Mouse (Mus musculus) thymus, postnatal 14 days (tissue): ENCODE data around the gene Crtc3.

ENCODE experiments used
- DNase-seq: peaks from one replicate; pipeline ENCODE4 v3.0.0; 2021

Crtc3 gene

DNA sequence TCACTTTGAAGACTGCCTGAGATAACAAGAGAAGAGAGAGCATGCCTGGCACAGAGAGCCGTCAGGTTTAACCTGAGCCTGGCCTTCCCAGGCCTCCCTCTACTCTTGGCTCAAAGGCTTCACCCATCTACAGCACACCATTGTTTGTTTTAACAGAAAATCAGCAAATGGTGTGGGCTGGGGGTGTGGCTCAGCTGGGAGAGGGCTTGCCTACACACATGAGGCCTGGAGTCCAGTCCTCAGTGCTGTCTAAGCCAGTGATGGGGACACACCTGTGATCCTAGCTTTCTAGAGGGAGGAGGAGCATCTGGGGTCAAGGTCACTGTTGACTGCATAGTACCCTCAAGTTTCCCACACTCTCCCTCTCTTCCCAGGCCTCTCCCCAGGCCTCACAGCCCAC is 6.0 kb downstream of the Crtc3 start:
- DNase-seq: no peak

DNA sequence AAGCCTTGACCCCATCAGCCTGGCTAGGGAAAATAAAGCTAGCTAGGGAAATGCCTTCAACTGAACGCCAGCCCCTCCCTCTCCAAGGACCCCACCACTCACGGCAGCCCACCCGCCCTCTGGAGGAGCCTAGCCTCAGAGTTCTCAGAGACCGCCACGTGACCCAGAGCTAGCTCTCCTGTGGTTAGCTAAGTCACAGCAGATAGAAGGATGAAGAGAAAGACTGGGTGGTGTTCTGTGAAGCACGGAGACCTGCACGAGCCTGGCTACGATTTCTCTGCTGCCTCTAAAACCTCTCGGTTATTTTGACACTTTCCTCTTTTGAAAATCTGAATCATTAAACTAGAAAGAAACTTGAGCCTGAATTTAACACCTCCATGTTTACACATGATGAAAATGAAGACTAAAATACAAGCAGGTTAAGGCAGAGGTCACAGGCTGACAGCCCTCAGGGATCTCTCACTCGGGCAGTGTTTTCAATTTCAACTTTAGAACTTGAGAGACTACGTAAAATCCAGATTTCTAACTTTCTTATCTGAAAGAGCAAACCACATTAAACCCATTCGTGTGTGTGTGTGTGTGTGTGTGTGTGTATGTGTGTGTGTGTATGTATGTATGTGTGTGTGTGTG is 8.3 kb downstream of the Crtc3 start:
- peak; percentile 76 for DNase-seq

DNA sequence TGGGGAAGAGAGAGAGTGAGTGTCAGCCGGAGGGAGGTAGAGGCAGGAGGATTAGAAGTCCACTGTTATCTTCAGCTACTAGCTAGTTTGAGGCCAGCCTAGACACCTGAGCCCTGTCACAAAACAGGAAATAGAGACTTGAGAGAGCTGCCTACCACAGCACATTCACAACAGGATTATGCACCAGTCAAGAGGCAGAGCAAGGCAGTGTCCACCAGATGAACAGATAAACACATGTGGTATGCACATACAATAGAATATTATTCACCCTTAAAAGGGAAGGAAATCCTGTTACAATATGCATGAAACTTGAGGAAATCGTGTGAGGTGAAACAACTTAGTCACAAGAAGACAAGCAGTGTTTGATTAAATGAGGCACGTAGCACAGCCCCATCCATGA is 16.4 kb downstream of the Crtc3 start:
- no peak for DNase-seq

DNA sequence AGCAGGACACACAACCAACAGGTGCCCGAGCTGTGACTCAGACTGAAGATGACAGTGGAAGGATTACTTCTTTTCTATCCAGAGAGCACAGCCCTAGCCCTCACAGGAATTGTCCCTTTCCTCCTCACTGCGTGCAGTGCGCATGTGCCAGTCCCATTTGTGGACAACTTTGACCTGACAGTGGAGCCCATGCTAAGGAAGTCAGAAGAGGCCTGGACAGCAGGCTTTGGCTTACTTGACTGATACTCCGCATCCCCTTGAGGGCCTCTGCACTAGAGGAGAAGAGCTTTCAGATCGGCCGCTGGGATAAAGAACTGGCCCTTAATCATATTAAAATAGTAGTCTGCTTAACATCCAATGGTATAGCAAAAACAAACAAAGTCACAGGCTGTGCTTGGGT is 17.8 kb downstream of the Crtc3 start:
- no peak for DNase-seq

DNA sequence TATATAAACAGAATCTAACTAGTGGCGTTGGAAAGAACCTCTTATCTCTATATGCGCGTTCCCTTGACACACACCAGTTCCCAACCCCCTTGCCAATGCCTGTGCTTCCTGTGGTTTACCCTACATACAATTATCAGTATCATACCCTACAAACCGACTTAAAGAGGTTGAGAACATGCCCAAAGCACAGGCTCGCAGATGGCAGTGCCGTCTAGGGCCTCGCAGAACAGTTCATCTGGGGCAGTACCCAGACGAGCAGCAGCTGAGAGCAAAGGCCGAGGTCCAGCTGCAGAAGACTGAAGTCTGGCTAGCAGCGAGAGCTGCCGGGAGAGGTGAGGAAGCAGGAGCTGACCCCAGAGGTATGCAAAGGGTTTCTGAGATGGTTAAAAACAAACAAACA is 21.5 kb downstream of the Crtc3 start:
- DNase-seq: peak; percentile 56

DNA sequence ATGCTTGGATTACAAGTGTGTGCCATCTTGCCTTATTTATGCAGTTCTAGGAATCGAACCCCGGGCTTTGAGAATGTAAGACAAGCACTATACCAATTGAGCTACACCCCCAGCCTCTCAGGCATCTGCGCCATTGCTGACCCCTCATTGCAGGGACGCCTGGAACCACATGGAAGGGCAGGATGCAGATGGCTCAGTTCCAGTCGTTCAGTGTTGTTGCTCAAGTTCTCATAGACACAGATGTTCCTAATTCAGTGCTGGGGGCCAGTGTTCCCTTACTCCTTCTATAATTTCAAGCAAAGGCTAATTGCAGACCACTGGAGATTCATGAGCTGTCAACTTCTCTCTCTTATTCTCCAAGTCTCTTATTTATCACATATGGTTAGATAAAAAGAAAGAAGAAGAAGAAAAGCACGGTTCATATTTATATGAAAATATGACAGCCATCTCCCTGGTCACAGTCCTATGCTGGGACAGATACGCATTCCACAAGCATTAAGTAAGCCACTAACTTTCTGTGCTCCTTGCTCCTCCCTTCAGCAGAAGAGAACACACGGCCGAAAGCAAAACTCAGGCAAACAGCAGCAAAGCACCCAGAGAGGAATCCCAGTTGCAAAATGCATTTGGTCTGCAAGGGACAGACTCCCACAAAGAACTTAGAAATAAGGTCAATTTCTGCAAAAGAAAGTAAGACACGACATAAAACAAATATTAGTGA is 22.3 kb downstream of the Crtc3 start:
- no peak for DNase-seq

DNA sequence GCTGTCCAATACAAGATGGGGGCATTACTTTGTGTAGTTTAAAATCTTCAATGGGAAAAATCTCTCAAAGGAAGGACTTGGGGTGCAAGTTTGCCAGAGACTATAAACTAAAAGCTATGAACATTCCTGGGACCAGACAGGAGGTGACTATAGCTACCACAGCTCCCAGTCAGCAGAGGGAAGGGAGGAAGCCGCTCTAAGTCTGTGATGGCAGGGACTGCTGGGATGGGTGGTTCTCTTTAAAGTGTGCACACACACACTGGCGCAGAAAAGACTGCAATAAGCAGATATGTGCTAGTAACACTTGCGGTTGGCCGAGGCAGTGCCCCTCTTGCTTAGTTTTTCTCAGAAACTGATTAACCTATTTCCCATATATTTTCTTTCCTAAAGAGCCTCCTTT is 27.6 kb downstream of the Crtc3 start:
- DNase-seq: no peak

DNA sequence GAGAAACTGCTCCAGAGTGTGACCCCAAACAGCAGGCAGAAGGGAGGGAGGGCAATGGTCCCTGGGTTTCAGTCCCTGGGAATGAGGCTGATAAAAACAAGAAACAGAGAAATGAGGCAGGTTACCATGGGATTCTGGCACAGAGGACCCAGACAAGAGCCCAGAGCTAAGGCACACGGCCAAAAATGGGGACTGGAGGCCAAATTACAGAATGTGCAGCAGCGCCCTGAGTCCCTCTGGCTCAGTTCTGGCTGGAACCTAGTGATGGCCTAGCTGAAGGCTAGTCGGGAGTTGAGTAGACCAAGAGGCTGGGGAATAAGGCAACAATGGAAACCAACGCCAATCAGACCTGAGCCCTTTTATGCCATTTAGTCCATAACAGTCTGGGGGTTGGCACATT is 28.1 kb downstream of the Crtc3 start:
- DNase-seq: no peak

DNA sequence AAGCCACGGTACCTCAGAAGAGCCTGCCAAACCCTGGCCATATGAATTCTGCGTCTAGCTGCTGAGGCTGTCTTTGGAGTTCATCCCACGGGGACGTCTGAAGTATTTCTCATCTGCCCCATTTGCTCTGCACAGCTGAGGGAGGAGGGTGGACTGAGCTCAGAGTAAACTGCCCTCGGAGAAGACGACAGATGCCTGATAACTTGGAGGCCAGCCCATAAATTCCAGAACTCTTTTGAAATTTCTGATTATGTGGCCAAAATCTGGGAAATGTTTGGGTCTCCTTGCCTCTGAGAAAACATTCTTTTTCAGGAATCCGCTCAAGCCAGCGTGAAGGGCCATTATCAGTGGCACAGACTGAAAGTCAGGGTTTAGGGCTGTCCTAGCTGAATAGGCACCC is 30.8 kb downstream of the Crtc3 start:
- no peak for DNase-seq

DNA sequence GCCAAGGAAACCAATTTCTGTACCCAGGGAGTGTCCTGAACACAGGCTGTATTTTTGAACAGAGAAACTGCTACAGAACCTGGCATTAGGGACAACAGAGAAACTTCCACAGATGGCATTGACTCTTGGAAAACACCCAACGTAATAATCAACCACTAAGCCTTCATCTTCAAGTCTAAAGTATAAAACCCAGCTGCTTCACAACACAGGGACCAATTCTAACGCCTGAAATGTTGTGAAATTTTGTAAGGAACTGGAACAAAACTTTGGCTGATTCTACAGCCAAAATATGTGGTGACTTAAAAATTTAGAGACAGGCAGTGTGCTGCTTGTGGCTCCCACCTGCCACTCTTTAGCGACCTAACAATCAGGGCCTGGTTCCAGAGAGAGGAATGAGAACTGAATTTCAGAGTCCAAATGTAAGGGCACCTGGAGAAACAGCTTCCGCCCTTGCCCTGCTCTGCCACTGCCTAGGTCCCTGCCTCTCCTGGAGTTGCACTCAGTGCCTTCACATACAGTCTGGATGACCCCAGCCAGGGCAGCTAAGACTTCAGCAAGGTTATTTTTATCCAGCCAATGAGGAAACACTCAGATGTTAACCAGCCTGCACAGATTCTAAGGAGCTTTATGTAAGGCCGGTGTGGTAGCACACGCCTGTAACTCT is 33.2 kb downstream of the Crtc3 start:
- no peak for DNase-seq

DNA sequence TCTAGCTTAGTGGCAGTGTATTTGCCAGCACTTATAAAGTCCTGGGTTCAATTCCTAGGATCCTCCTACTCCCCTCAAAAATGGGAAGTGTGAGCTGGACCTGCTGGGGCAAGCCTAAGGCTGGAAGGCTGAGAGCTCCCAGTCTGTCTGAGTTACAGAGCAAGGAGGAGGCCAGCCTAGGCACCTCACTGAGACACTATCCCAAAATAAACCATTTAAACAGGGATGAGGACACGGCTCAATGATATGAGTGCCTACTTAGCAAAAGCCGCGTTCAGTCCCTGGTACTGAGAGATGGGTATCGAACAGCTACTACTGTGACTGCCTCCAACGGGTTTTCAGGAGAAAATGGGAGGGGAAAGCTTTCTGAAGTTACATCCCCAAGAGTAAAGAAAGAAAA is 33.8 kb downstream of the Crtc3 start:
- DNase-seq: no peak

DNA sequence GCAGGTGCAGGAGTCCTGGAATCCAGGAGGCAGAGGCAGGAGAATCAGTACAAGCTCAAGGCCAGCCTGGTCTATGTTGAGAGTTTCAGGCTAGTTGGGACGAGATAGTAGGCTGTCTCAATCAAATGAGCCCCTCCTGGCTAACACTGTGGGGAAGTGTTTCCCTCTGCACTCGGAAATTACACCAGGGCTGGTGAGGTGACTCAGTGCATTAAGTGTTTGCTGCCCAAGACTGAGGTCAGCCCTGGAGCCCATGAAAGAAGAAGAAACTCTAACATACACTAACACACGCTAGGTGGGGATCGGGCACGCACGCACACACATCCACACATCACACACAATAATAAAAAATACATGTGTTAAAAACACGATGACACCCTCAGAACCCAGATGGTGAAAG is 34.3 kb downstream of the Crtc3 start:
- no peak for DNase-seq

DNA sequence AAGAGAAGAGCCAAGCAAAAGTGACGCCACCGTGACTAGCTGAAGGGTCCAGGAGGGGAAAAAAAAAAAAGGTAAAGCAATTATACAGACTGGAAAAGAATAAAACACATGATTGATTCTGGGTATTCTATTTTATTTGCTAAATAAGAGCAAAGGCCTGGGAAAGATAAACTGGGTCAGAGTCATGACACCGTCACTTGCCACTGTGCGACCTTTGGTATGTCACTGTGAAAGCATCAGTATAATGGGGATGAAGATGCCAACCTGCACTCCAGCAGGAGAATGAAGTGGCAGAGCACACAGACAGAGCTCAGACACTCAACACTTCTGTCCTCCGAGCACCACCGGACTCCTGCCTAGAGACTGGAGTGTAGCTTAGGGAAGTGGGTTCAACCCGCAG is 34.7 kb downstream of the Crtc3 start:
- no peak for DNase-seq

DNA sequence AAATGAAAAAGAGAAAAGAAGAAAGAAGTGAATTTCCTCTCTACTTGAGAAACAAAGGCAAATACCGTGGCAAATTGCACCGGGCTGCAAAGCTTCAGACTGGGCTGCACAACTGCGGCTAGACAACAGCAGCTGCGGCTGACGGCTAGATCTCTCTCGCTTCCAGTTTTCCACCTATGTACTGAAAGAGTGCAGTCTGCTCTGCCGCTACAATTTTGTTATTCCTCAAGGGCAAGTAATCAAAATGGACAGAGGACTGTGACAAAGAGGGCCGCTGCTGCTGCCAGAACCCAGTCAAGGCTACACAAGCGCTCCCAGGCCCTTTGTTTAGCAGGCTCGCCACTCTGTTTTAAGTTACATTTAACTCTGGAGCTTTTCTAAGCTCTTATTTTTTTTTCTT is 35.6 kb downstream of the Crtc3 start:
- DNase-seq: peak; percentile 38

DNA sequence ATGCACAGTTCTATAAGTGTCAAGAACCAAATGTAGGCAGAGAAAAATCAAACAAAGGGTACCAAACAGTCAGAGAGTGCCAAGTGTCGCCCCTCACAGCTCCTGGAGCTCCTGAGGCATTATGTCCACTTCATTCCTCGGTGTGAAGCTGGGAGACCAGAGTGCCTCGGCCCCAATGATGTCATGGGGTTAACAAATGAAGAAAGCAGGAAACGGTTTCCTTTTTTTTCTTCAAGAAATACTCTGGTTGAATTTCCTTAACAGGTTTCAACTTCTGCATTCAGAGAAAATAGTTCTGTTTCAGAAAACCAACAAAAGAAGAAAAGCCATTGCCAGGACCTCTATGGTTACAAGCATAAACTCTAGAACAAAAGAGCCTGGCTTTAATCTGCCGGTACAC is 36.4 kb downstream of the Crtc3 start:
- no peak for DNase-seq

DNA sequence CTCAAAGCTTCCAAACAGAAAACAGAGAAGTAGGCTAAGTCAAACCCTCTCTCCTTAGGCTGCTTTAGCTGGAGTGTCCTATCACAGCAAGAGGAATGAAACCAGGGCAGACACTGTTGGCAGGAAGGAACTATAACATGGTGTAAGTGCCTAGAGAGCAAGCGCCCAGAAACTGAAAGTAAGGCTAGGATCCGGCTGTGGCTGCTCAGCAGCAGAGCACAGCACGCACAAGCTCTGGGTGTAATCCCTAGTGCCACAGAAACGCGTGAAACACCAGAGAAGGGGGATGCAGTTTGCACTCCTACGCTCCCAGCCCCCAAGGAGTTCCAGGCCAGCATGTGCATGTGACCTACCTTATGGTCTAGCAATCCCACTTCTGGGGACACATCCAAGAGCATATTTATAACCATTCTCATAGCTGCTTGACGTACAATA is 41.2 kb downstream of the Crtc3 start:
- DNase-seq: peak; percentile 69

DNA sequence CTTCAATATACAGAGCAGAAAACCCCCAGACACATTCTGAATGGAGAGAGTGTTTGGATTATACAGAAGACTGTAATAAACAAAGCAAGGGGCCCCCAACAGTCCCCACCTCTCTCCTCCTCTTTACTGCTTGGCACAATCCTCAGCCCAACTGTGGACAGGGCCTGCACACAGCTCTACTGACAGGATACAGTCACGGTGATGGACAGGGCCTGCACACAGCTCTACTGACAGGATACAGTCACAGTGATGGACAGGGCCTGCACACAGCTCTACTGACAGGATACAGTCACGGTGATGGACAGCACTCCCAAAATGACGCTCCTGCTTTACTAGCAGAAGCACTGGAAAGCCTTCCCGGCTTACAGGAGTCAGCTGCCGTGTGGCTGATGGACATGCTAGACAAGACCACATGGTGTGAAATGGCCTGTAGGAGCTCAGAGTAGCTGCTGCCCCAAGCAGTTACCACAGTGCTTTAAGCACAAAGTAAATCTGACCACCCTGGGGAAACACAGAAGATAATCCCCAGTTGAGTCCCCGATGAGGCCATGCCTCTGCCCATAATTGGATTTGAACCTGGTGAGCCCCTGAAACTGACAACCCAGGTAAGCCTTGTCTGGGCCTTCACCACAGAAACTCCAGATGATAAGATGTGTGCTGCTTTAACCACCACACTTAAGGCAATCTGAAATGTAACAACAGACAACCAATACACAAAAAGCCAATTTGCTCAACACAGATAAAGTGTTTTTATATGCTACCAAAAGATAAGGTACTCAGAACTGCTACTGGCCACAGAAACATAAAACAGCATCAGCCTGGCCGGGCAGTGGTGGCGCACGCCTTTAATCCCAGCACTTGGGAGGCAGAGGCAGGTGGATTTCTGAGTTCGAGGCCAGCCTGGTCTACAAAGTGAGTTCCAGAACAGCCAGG is 42.3 kb downstream of the Crtc3 start:
- DNase-seq: no peak

DNA sequence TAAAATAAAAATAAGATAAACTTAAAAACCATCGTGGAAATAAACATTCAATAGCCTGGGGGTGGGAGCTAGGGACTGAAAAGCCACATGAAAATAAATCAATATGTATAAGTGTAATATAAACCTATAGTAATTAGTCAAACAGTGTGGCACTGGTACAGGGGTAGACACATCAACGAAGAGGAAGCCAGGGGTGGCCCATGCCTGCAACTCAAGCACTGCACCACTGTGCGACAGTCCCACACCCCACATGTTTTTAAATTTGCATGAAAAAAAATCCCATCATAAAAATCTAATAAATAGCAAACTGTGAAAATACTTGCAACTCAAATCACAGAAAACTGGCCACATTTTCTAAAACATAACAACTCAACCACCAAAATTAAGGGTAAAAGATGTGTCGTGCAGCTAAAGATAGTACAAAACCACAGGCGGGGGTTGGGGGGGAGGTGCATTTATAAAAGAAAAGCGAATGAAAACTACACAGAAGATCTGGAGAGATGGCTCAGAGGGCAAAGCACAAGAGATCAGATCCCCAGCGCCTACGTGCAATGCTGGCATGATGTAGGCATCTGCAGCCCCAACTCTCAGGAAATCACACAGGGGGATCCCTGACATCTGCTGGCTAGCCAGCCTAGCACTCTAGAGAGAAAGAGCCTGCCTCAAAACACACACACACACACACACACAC is 45.6 kb downstream of the Crtc3 start:
- peak; percentile 65 for DNase-seq

DNA sequence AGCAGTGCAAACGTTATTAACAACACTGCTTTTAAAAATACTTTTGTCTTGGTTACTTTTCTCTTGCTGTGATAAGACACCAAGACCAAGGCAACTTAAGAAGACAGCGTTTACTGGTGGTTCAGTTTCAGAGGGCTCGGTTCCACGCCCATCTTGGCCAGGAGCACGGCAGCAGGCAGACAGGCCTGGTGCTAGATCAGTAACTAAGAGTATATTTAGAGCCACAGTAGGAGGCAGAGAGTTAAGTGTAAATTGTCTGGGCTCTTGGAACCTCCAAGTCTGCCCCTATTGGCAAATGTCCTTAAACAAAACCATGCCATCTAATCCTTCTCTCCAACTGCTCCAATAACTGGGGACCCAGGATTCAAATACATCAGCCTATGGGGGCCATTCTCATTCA is 46.1 kb downstream of the Crtc3 start:
- DNase-seq: no peak

DNA sequence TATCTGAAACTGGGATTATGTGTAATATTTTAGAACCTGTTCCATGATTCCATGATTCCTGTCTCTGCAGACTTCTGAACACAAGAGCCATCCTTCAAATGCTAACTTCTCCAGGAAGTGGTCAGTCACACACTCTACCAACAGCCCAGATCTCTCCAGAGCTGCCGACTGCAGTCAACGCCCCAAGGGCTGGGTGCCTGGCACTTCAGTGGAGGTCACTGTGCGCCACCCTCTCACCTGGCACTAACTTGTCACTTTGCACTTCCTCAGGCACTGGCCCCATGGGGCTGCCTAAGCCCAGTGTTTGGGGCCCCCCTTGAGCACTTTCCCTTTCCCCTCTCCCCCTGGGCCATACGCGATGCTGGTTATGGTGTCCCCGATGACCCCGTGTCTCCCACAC is 46.8 kb downstream of the Crtc3 start:
- peak; percentile 28 for DNase-seq

DNA sequence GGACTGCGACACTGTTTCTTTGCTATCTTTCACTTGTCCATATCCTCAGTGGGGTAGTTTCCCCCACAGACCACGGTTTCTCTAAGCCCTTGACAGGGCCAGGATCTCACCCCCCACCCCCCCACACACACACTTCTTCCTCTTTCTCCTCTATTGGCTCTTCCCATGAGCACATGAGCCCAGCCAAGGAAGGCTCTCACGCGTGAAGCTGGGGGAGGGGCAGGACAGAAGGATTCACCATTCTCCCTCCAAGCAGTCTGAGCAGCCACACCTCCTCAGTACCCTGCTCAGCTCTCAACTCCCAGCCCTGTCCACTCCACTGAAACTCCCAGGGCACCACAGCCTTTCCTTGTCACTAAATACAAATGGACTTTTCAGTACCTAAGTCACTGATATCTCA is 47.2 kb downstream of the Crtc3 start:
- no peak for DNase-seq

DNA sequence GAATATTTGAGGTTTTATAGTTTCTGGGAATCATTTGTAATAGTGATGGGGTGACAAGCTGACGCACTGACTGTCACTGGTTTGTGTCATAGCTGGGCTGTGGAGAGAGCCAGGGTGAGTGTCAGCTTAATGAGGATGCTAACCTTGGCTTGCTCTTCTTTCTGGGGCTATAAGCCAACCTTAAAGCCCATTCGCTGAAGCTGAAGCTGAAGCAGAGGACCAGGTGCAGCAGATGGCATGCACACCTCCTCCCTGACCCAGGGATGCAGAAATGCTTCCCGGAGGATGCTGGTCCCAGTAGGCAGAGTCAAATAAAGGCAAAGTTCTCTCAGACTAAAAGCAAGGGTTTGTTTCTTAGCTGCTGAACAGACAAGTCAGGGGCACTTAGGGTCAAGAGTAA is 48.7 kb downstream of the Crtc3 start:
- DNase-seq: no peak

DNA sequence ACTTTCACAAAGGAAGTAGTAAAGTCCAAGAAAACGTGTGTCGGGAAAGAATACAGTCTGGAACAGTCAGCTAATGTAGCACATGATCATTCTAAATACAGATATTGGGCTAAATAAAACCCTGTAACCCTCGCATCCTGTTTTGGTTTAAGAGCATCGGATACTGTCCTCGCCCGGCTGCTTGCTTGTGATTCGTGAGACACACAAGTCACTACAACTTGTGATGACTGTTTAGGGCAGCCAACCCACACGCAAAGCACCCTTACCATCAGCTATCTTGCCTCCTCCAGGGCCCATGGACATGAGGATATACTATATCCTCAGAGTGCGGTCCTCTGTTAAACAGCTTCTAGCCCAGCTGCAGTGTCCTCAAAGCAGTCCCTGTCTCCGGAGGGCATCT is 50.2 kb downstream of the Crtc3 start:
- DNase-seq: no peak
